Mouse (Mus musculus) T-helper 17 cell (primary cell): ENCODE measurements around the gene Mpv17.

Source experiments
- in situ Hi-C, 2 experiments: fragments of 300-600 bp; cut with MboI, MseI; formaldehyde crosslinking; loops; 1 replicate in 1 of 2; 2 replicates in 1 of 2; pipeline ENCODE4 v1.15.1; 2025; ENCODE audit warnings: high pct_unique_total_duplicates in 2 of 2

Mpv17 gene

GRCm38 (mm10) chr5:31116354-31116753 is 37.7 kb downstream of the Mpv17 start, which contains the start of gene Trim54:
Gene Trim54 (plus strand): TSS chr5:31116712.
- in situ Hi-C loops, result loop anchor here in 1 of 2 experiments (10.0 kb wide), 1 partner anchor 682 kb away; no protein-coding TSS in a partner anchor

- in situ Hi-C loops, result loop anchor here in 1 of 2 experiments (10.0 kb wide), 1 partner anchor 676 kb away; no protein-coding TSS in a partner anchor
Measured at GRCm38 (mm10) chr5:31110781-31111180, 43.3 kb downstream of the Mpv17 start.

- in situ Hi-C loops, result no loop called here
Measured at GRCm38 (mm10) chr5:31108000-31108490, 46.0 kb downstream of the Mpv17 start, which contains the start of gene Slc30a3. Gene Slc30a3 (minus strand): TSS chr5:31108237.

GRCm38 (mm10) chr5:31105814-31106335 is 48.2 kb downstream of the Mpv17 start, which contains the start of gene Dnajc5g:
Gene Dnajc5g (plus strand): TSS chr5:31106285.
- in situ Hi-C loops, result no loop called here

- in situ Hi-C loops, result no loop called here
Measured at GRCm38 (mm10) chr5:31095711-31096480, 58.2 kb downstream of the Mpv17 start.

- in situ Hi-C loops, result no loop called here
Measured at GRCm38 (mm10) chr5:31094799-31095691, 59.0 kb downstream of the Mpv17 start.

GRCm38 (mm10) chr5:31094100-31094798 is 59.8 kb downstream of the Mpv17 start:
- in situ Hi-C loops, result no loop called here

- in situ Hi-C loops, result no loop called here
Measured at GRCm38 (mm10) chr5:31093151-31094041, 60.7 kb downstream of the Mpv17 start.

GRCm38 (mm10) chr5:31092231-31092975 is 61.6 kb downstream of the Mpv17 start:
- in situ Hi-C loops, result no loop called here
